Mouse (Mus musculus) CH12.LX (cell line): ENCODE data around the gene Rbks. TPM values are rescaled to one million over a fixed set of nuclear protein-coding genes. Genes with fewer than 3 reads are reported as not detected.
A peak's percentile ranks its signal among the peaks of the same experiment; 100 is the strongest.

ENCODE experiments used
- DNase-seq: peaks from one replicate; pipeline ENCODE4 v3.0.0-alpha.2; 2013; ENCODE audit errors: extremely low read depth
- H3K27ac ChIP-seq: 2 replicates; pipeline ENCODE4 v1.5.1; 2012; ENCODE audit warnings: low read depth, mild to moderate bottlenecking, control low read depth, moderate library complexity; ENCODE audit not compliant: insufficient read depth
- H3K27me3 ChIP-seq: replicated peaks from 2 replicates; pipeline ENCODE3; 2012; ENCODE audit warnings: inconsistent platforms
- H3K36me3 ChIP-seq, 2 experiments: replicated peaks in 1 of 2; 2 replicates each; pipeline versions ENCODE3 to v1.6.1; 2012; ENCODE audit warnings: inconsistent platforms in 1 of 2, low read length in 1 of 2, mild to moderate bottlenecking in 1 of 2, mixed read lengths in 1 of 2, moderate library complexity in 1 of 2; ENCODE audit not compliant: control insufficient read depth in 1 of 2, insufficient read depth in 1 of 2
- H3K4me1 ChIP-seq, 2 experiments: 2 replicates each; pipeline ENCODE4 v1.6.1; 2012; ENCODE audit warnings: inconsistent platforms in 1 of 2, moderate library complexity in 1 of 2; ENCODE audit not compliant: insufficient read depth in 2 of 2, control insufficient read depth in 1 of 2
- H3K4me2 ChIP-seq: 2 replicates; pipeline ENCODE4 v1.6.1; 2012; ENCODE audit warnings: low read depth, mild to moderate bottlenecking, control low read depth; ENCODE audit not compliant: poor library complexity, insufficient read depth, severe bottlenecking
- H3K4me3 ChIP-seq, 3 experiments: fragments of 150-350 bp in 1 of 3; sonication (generic) in 1 of 3; replicated peaks in 1 of 3; 2 replicates each; pipeline versions ENCODE3 to v1.5.1; 2011 to 2012; ENCODE audit warnings: low read depth in 2 of 3, low read length in 2 of 3, mild to moderate bottlenecking in 2 of 3, moderate library complexity in 2 of 3, control low read depth in 1 of 3, improper control_type of control experiment in 1 of 3, inconsistent platforms in 1 of 3, mixed read lengths in 1 of 3; ENCODE audit not compliant: poor library complexity in 1 of 3
- H3K79me2 ChIP-seq: replicated peaks from 2 replicates; pipeline ENCODE4 v1.6.1; 2012; ENCODE audit warnings: mild to moderate bottlenecking, moderate library complexity; ENCODE audit not compliant: control insufficient read depth, poor library complexity, insufficient read depth, severe bottlenecking; ENCODE audit errors: extremely low read depth
- H3K9ac ChIP-seq: 2 replicates; pipeline ENCODE4 v1.6.1; 2012; ENCODE audit warnings: low read depth, mild to moderate bottlenecking, control low read depth, moderate library complexity; ENCODE audit not compliant: insufficient read depth
- H3K9me3 ChIP-seq: replicated peaks from 2 replicates; pipeline ENCODE3; 2012; ENCODE audit warnings: low read length, inconsistent platforms, mixed read lengths
- BHLHE40 ChIP-seq: IDR thresholded peaks from 2 replicates; pipeline ENCODE4 v1.6.1; 2011; ENCODE audit warnings: mild to moderate bottlenecking, low read depth, low read length, improper control_type of control experiment
- CHD1 ChIP-seq: IDR thresholded peaks from 2 replicates; pipeline ENCODE4 v1.6.1; 2012; ENCODE audit warnings: low read depth, low read length, improper control_type of control experiment, inconsistent platforms
- CHD2 ChIP-seq: IDR thresholded peaks from 2 replicates; pipeline ENCODE4 v1.6.1; 2011; ENCODE audit warnings: low read length, improper control_type of control experiment
- CTCF ChIP-seq, 2 experiments: IDR thresholded peaks in 1 of 2; conservative IDR thresholded peaks in 1 of 2; 2 replicates each; pipeline ENCODE4 v1.5.1; 2011 to 2012; ENCODE audit warnings: low read depth in 2 of 2, low read length in 2 of 2, improper control_type of control experiment in 1 of 2, inconsistent platforms in 1 of 2, mild to moderate bottlenecking in 1 of 2, moderate library complexity in 1 of 2
- ELF1 ChIP-seq: IDR thresholded peaks from 2 replicates; pipeline ENCODE4 v1.6.1; 2014; ENCODE audit warnings: low read depth, mild to moderate bottlenecking, inconsistent platforms, low read length, improper control_type of control experiment
- EP300 ChIP-seq: IDR thresholded peaks from 2 replicates; pipeline ENCODE4 v1.6.1; 2011; ENCODE audit warnings: low read length, improper control_type of control experiment
- ETS1 ChIP-seq: conservative IDR thresholded peaks from 2 replicates; pipeline ENCODE4 v1.6.1; 2012; ENCODE audit warnings: low read depth, mild to moderate bottlenecking, inconsistent platforms, low read length, improper control_type of control experiment, moderate library complexity
- GABPA ChIP-seq: IDR thresholded peaks from 2 replicates; pipeline ENCODE4 v1.6.1; 2012; ENCODE audit warnings: low read depth, low read length, improper control_type of control experiment, inconsistent platforms; ENCODE audit not compliant: insufficient replicate concordance
- HCFC1 ChIP-seq: IDR thresholded peaks from 2 replicates; pipeline ENCODE4 v1.6.1; 2012; ENCODE audit warnings: low read depth, mild to moderate bottlenecking, inconsistent platforms, low read length, improper control_type of control experiment
- JUN ChIP-seq: IDR thresholded peaks from 2 replicates; pipeline ENCODE4 v1.6.1; 2011; ENCODE audit warnings: low read depth, mild to moderate bottlenecking, low read length, improper control_type of control experiment, moderate library complexity; ENCODE audit not compliant: insufficient read depth
- JUND ChIP-seq: conservative IDR thresholded peaks from 2 replicates; pipeline ENCODE4 v1.6.1; 2011; ENCODE audit warnings: low read depth, low read length, improper control_type of control experiment
- KAT2A ChIP-seq: IDR thresholded peaks from 2 replicates; pipeline ENCODE4 v1.6.1; 2012; ENCODE audit warnings: low read length, improper control_type of control experiment, inconsistent platforms; ENCODE audit not compliant: insufficient replicate concordance
- MAFK ChIP-seq: IDR thresholded peaks from 2 replicates; pipeline ENCODE4 v1.6.1; 2011; ENCODE audit warnings: low read length, improper control_type of control experiment; ENCODE audit not compliant: insufficient replicate concordance
- MAZ ChIP-seq: IDR thresholded peaks from 2 replicates; pipeline ENCODE4 v1.6.1; 2012; ENCODE audit warnings: low read depth, mild to moderate bottlenecking, inconsistent platforms, low read length, improper control_type of control experiment, moderate library complexity
- MEF2A ChIP-seq: IDR thresholded peaks from 2 replicates; pipeline ENCODE4 v1.6.1; 2014; ENCODE audit warnings: low read depth, mild to moderate bottlenecking, inconsistent platforms, low read length, improper control_type of control experiment, borderline replicate concordance
- MXI1 ChIP-seq: IDR thresholded peaks from 2 replicates; pipeline ENCODE4 v1.6.1; 2011; ENCODE audit warnings: mild to moderate bottlenecking, low read depth, low read length, improper control_type of control experiment
- MYC ChIP-seq: IDR thresholded peaks from 2 replicates; pipeline ENCODE4 v1.6.1; 2011; ENCODE audit warnings: low read depth, mild to moderate bottlenecking, improper control_type of control experiment, low read length
- NELFE ChIP-seq: IDR thresholded peaks from 2 replicates; pipeline ENCODE4 v1.6.1; 2011; ENCODE audit warnings: low read depth, low read length, improper control_type of control experiment
- NRF1 ChIP-seq: IDR thresholded peaks from 2 replicates; pipeline ENCODE4 v1.6.1; 2014; ENCODE audit warnings: low read depth, mild to moderate bottlenecking, inconsistent platforms, low read length, improper control_type of control experiment, moderate library complexity
- POLR2A ChIP-seq: IDR thresholded peaks from 2 replicates; pipeline ENCODE4 v1.6.1; 2011; ENCODE audit warnings: low read depth, mild to moderate bottlenecking, improper control_type of control experiment, low read length
- POLR2AphosphoS2 ChIP-seq: IDR thresholded peaks from 2 replicates; pipeline ENCODE4 v1.6.1; 2011; ENCODE audit warnings: low read depth, low read length, improper control_type of control experiment
- SIN3A ChIP-seq: IDR thresholded peaks from 2 replicates; pipeline ENCODE4 v1.6.1; 2012; ENCODE audit warnings: low read length, improper control_type of control experiment, inconsistent platforms
- SMC3 ChIP-seq: IDR thresholded peaks from 2 replicates; pipeline ENCODE4 v1.6.1; 2011; ENCODE audit warnings: low read depth, low read length, improper control_type of control experiment
- TCF12 ChIP-seq: IDR thresholded peaks from 2 replicates; pipeline ENCODE4 v1.6.1; 2014; ENCODE audit warnings: low read depth, mild to moderate bottlenecking, inconsistent platforms, low read length, improper control_type of control experiment
- UBTF ChIP-seq: IDR thresholded peaks from 2 replicates; pipeline ENCODE4 v1.6.1; 2012; ENCODE audit warnings: low read depth, mild to moderate bottlenecking, inconsistent platforms, low read length, improper control_type of control experiment, moderate library complexity
- USF2 ChIP-seq: conservative IDR thresholded peaks from 2 replicates; pipeline ENCODE4 v1.6.1; 2011; ENCODE audit warnings: low read depth, low read length, improper control_type of control experiment
- ZNF384 ChIP-seq: IDR thresholded peaks from 2 replicates; pipeline ENCODE4 v1.6.1; 2012; ENCODE audit warnings: low read depth, low read length, improper control_type of control experiment, inconsistent platforms
- dilution Hi-C: fragments of 300-500 bp; cut with MboI; formaldehyde crosslinking; loops from 2 replicates; pipeline ENCODE4 v1.14.3; 2020; ENCODE audit warnings: low sequenced_read_pairs; ENCODE audit not compliant: extremely low pct_unique_long_range_greater_than_20kb, extremely low pct_ligation_motif_present
- in situ Hi-C: fragments of 300-500 bp; cut with MboI; formaldehyde crosslinking; loops from 3 replicates; pipeline ENCODE4 v1.14.3; 2019; ENCODE audit warnings: low sequenced_read_pairs, low pct_ligation_motif_present, low pct_unique_long_range_greater_than_20kb, mixed read lengths
- polyA plus RNA-seq: library from polyadenylated mRNA; unstranded; fragments of >175 nt; gene quantifications from 2 replicates; pipeline ENCODE4 v1.2.1, GENCODE M21; 2012; ENCODE audit warnings: low read depth; ENCODE audit not compliant: insufficient read length
- total RNA-seq, 2 experiments: library from RNA; depleted of rRNA; stranded (reverse); fragments of 300-350 nt in 1 of 2; fragments of >200 nt in 1 of 2; gene quantifications; 2 replicates each; pipeline ENCODE4 v1.2.3; 2012 to 2014

Rbks gene
- total and polyA plus RNA-seq, 3 experiments, result 3.6 to 9.2 (median 6.8) TPM

- no peak overlapping the region for H3K4me2 ChIP-seq
- TF ChIP-seq EP300 (no peak), JUND (no peak), BHLHE40 (peak; percentile 65), ETS1 (peak; percentile 60), SMC3 (no peak), HCFC1 (no peak), CHD1 (no peak), UBTF (no peak), MXI1 (peak; percentile 36; the same call in 1 of the 2 replicates), MYC (no peak)
- TF ChIP-seq, all 38 proteins: peak for 3
- no peak overlapping the region for H3K27ac ChIP-seq
- DNase-seq, result peak; percentile 49
- peaks cover 15 to 39% of the 10 kb centered on the region in 2 experiments for H3K4me1 ChIP-seq
- no peaks in the 10 kb centered on the region for H3K9me3 ChIP-seq
- H3K9ac ChIP-seq, result no peak overlapping the region
- no peaks in the 10 kb centered on the region for H3K27me3 ChIP-seq
- peaks cover 3 to 30% of the 10 kb centered on the region in 2 experiments for H3K36me3 ChIP-seq
- in situ Hi-C loops, result no loop called here
- no peak overlapping the region for H3K4me3 ChIP-seq
- dilution Hi-C loops, result no loop called here
- no peaks in the 10 kb centered on the region for H3K79me2 ChIP-seq
These were observed 51.6 kb downstream of the Rbks start for GRCm38 (mm10) chr5:31645798-31646197.

- no peak overlapping the region for H3K9ac ChIP-seq
- dilution Hi-C loops, result no loop called here
- no peak; the same call in none of the 2 replicates for TF ChIP-seq BHLHE40
- TF ChIP-seq MAFK, result no peak
- TF ChIP-seq ETS1, result peak; percentile 70
- peak; percentile 95 for TF ChIP-seq MEF2A
- TF ChIP-seq HCFC1, result no peak
- no peak for TF ChIP-seq ZNF384
- no peak for TF ChIP-seq CTCF (conservative IDR thresholded peaks at IDR 0.05 in 1 of 2, IDR thresholded peaks at IDR 0.05 in 1 of 2; ENCODE audit: low read depth in 2 of 2, low read length in 2 of 2)
- no peak for TF ChIP-seq MXI1
- 0 out of 2 replicates have a peak, but pooled peaks have one; percentile 10 for TF ChIP-seq JUN
- no peak for TF ChIP-seq ELF1
- TF ChIP-seq TCF12, result peak; percentile 51; the same call in 1 of the 2 replicates
- no peak for TF ChIP-seq GABPA
- no peak for TF ChIP-seq MAZ
- TF ChIP-seq POLR2A, result no peak
- no peak for TF ChIP-seq KAT2A
- no peak for TF ChIP-seq SIN3A
- TF ChIP-seq USF2, result no peak
- TF ChIP-seq JUND, result no peak
- no peak for TF ChIP-seq NELFE
- TF ChIP-seq CHD1, result 0 out of 2 replicates have a peak, but pooled peaks have one; percentile 17
- TF ChIP-seq EP300, result peak; percentile 58; the same call in 1 of the 2 replicates
- TF ChIP-seq POLR2AphosphoS2, result no peak
- no peak for TF ChIP-seq NRF1
- TF ChIP-seq CHD2, result no peak; the same call in 1 of the 2 replicates
- TF ChIP-seq MYC, result 0 out of 2 replicates have a peak, but pooled peaks have one; percentile 10
- TF ChIP-seq, all 38 proteins: peak for 7
- DNase-seq, result peak; percentile 54
- in situ Hi-C loops, result no loop called here
- no peaks in the 10 kb centered on the region for H3K9me3 ChIP-seq
- no peak overlapping the region for H3K4me2 ChIP-seq
- peaks cover 15 to 39% of the 10 kb centered on the region in 2 experiments for H3K4me1 ChIP-seq
- no peaks in the 10 kb centered on the region for H3K27me3 ChIP-seq
- no peak overlapping the region for H3K4me3 ChIP-seq
- peak overlapping the region; percentile 40; the same call in 1 of the 2 replicates for H3K27ac ChIP-seq
- peaks cover under 1 to 35% of the 10 kb centered on the region in 2 experiments for H3K36me3 ChIP-seq
- H3K79me2 ChIP-seq, result no peaks in the 10 kb centered on the region
These were observed 52.6 kb downstream of the Rbks start for GRCm38 (mm10) chr5:31644847-31645246.
